Mouse (Mus musculus): ENCODE data around the gene Eci1. TPM values are rescaled to one million over a fixed set of nuclear protein-coding genes. Genes with fewer than 3 reads are reported as not detected.
"Not testable (repeated sequence)": the region's sequence is repeated elsewhere in the genome, so short reads cannot be mapped to it uniquely, and the experiment has no call there.

Eci1 gene
- total RNA-seq, 4 experiments from 2014 or later, result 24.1 to 34.1 (median 31.1) TPM

GRCm38 (mm10) chr17:24440377-24440776 lies 13.9 kb downstream of the Eci1 start:
- DNase-seq (ENCODE audit: low spot score in 2 of 2), result no peak

- DNase-seq (ENCODE audit: low spot score in 2 of 2), result no peak
Measured at GRCm38 (mm10) chr17:24441148-24441547, 14.7 kb downstream of the Eci1 start.

GRCm38 (mm10) chr17:24442107-24442506 lies 15.7 kb downstream of the Eci1 start:
- no peak for DNase-seq (ENCODE audit: low spot score in 2 of 2)

GRCm38 (mm10) chr17:24442632-24443155 lies 16.3 kb downstream of the Eci1 start, which contains the start of gene Dnase1l2:
TSS of gene Dnase1l2 (minus strand) at chr17:24443105.
- no peak for DNase-seq (ENCODE audit: low spot score in 2 of 2)

- no peak for DNase-seq (ENCODE audit: low spot score in 2 of 2)
Measured at GRCm38 (mm10) chr17:24443409-24443808, 17.0 kb downstream of the Eci1 start.

GRCm38 (mm10) chr17:24446590-24446989 lies 20.1 kb downstream of the Eci1 start:
- DNase-seq (ENCODE audit: low spot score in 2 of 2), result no peak

- no peak for DNase-seq (ENCODE audit: low spot score in 2 of 2)
Measured at GRCm38 (mm10) chr17:24449507-24449906, 23.1 kb downstream of the Eci1 start.

GRCm38 (mm10) chr17:24451220-24451619 lies 24.8 kb downstream of the Eci1 start:
- DNase-seq (ENCODE audit: low spot score in 2 of 2), result no peak

- DNase-seq (ENCODE audit: low spot score in 2 of 2), result no peak
Measured at GRCm38 (mm10) chr17:24453372-24453771, 26.9 kb downstream of the Eci1 start.

GRCm38 (mm10) chr17:24454218-24454755 lies 27.8 kb downstream of the Eci1 start:
- no peak for DNase-seq (ENCODE audit: low spot score in 2 of 2)

GRCm38 (mm10) chr17:24454756-24455522 lies 28.5 kb downstream of the Eci1 start:
- DNase-seq (ENCODE audit: low spot score in 2 of 2), result peak; percentile 93 to 99

GRCm38 (mm10) chr17:24455523-24456206 lies 29.2 kb downstream of the Eci1 start:
- not testable (repeated sequence) for DNase-seq (ENCODE audit: low spot score in 2 of 2)

GRCm38 (mm10) chr17:24461580-24461979 lies 35.1 kb downstream of the Eci1 start:
- no peak for DNase-seq (ENCODE audit: low spot score in 2 of 2)

- DNase-seq (ENCODE audit: low spot score in 2 of 2), result no peak
Measured at GRCm38 (mm10) chr17:24462932-24463331, 36.5 kb downstream of the Eci1 start.

GRCm38 (mm10) chr17:24463374-24464133 lies 37.1 kb downstream of the Eci1 start:
- no peak for DNase-seq (ENCODE audit: low spot score in 2 of 2)

GRCm38 (mm10) chr17:24468636-24469246 lies 42.3 kb downstream of the Eci1 start:
- DNase-seq (ENCODE audit: low spot score in 2 of 2), result no peak

- no peak for DNase-seq (ENCODE audit: low spot score in 2 of 2)
Measured at GRCm38 (mm10) chr17:24469336-24469909, 43.0 kb downstream of the Eci1 start.

GRCm38 (mm10) chr17:24469910-24470602 lies 43.6 kb downstream of the Eci1 start, which contains the start of the genes E4f1 and Pgp:
TSS of gene E4f1 (minus strand) at chr17:24470313.
TSS of gene Pgp (plus strand) at chr17:24470392.
- DNase-seq (ENCODE audit: low spot score in 2 of 2), result peak; percentile 98 to 99

GRCm38 (mm10) chr17:24470701-24471527 lies 44.5 kb downstream of the Eci1 start:
- DNase-seq (ENCODE audit: low spot score in 2 of 2), result no peak

Measured in left cerebral cortex, adult 8-10 months (tissue).